13 mouse cellular contexts compared by ENCODE assay signal in the genomic region with DNA sequence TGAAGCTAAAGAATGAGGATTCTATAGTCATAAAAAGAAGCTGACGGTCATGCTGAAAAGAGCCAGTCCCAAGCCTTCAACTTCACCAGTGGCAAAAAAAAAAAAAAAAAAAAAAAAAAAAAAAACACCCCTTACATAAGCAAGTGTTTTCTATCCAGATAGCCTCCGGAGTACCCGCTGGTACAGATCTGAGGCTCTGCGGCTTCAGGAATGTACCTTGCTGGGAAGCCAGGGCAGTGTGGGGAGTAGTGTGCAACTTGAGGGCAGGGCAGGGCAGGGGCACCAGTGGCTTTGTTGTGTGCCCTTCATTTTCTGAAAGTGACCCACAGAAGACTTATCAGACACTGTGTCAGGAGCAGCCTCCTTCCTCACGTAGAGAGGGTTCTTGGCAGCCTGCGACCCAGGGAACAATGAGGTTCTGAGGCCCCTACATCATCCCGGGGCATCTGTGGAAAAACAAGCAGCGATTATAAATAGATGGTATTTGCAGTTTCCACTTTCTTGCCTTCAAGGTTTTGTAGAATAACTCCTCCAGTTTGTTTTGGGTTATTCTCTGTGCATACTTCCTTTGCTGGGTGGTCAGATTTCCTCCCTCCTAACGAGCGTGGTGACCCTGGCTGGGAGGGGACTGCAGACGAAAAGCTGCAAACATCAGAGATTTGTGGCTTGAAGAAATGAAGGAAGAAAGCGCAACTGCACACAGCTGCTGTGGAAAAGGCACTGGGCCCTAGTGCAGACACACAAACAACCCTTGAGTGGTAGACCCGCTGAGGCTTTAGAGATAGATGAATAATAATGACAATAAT. TPM values are rescaled to one million over a fixed set of nuclear protein-coding genes. Genes with fewer than 3 reads are reported as not detected.
A peak's percentile ranks its signal among the peaks of the same experiment; 100 is the strongest.
DNase-seq lines count a peak whose midpoint lies in the region; ATAC-seq lines count a peak whose summit lies in the region.
"Had no signal": no experiment of that assay in that cellular context is flagged by ENCODE, and none has a peak within 500 bp of the region (broad histone marks: within the 10 kb centered on the region; RNA-seq: fewer than 3 reads in every experiment).

No protein-coding gene starts in this region.

- no peak overlapping the region for H3K4me3 ChIP-seq in heart, embryonic 15.5 days
- no peak overlapping the region for H3K4me3 ChIP-seq in lung, embryonic 15.5 days
- no peak overlapping the region for H3K4me3 ChIP-seq in embryonic facial prominence, embryonic 13.5 days
- no peak overlapping the region for H3K4me3 ChIP-seq in forebrain, embryonic 15.5 days
- H3K4me3 ChIP-seq: liver, embryonic 13.5 days; midbrain, embryonic 10.5 days; neural tube, embryonic 12.5 days had no signal

- H3K4me1 ChIP-seq in heart, embryonic 15.5 days (replicated peaks): peaks cover 20% of the 10 kb centered on the region
- H3K4me1 ChIP-seq in lung, embryonic 15.5 days: peaks cover 35% of the 10 kb centered on the region
- peaks cover 54% of the 10 kb centered on the region for H3K4me1 ChIP-seq in embryonic facial prominence, embryonic 13.5 days
- H3K4me1 ChIP-seq in forebrain, embryonic 15.5 days: peaks cover 17% of the 10 kb centered on the region; the same call in 1 of the 2 replicates
- H3K4me1 ChIP-seq: liver, embryonic 13.5 days had no signal

- no peaks in the 10 kb centered on the region for H3K9me3 ChIP-seq in heart, embryonic 15.5 days (replicated peaks)
- H3K9me3 ChIP-seq in lung, embryonic 15.5 days: no peaks in the 10 kb centered on the region
- no peaks in the 10 kb centered on the region for H3K9me3 ChIP-seq in embryonic facial prominence, embryonic 13.5 days
- H3K9me3 ChIP-seq in forebrain, embryonic 15.5 days: no peaks in the 10 kb centered on the region
- H3K9me3 ChIP-seq: liver, embryonic 13.5 days; midbrain, embryonic 10.5 days; neural tube, embryonic 12.5 days had no signal

- H3K27ac ChIP-seq in heart, embryonic 15.5 days: peak overlapping the region; percentile 65
- H3K27ac ChIP-seq in lung, embryonic 15.5 days: peak overlapping the region; percentile 62
- H3K27ac ChIP-seq in embryonic facial prominence, embryonic 13.5 days: peak overlapping the region; percentile 55; the same call in 1 of the 2 replicates
- no peak overlapping the region for H3K27ac ChIP-seq in forebrain, embryonic 15.5 days (replicated peaks)
- H3K27ac ChIP-seq: liver, embryonic 13.5 days; neural tube, embryonic 12.5 days had no signal

- H3K36me3 ChIP-seq in heart, embryonic 15.5 days: no peaks in the 10 kb centered on the region
- H3K36me3 ChIP-seq in lung, embryonic 15.5 days: no peaks in the 10 kb centered on the region
- H3K36me3 ChIP-seq in embryonic facial prominence, embryonic 13.5 days: peaks cover 4% of the 10 kb centered on the region; the same call in 1 of the 2 replicates
- H3K36me3 ChIP-seq in forebrain, embryonic 15.5 days: no peaks in the 10 kb centered on the region
- H3K36me3 ChIP-seq: liver, embryonic 13.5 days; midbrain, embryonic 10.5 days; neural tube, embryonic 12.5 days had no signal

- H3K9ac ChIP-seq in heart, embryonic 15.5 days: no peak overlapping the region
- no peak overlapping the region for H3K9ac ChIP-seq in lung, embryonic 15.5 days
- H3K9ac ChIP-seq in embryonic facial prominence, embryonic 13.5 days: no peak overlapping the region
- H3K9ac ChIP-seq in forebrain, embryonic 15.5 days (replicated peaks): no peak overlapping the region
- H3K9ac ChIP-seq: liver, embryonic 13.5 days; neural tube, embryonic 12.5 days had no signal

- DNase-seq in heart, adult 9 months (ENCODE audit: low spot score in 2 of 2): no peak
- DNase-seq in lung, postnatal 25 days (ENCODE audit: low spot score): no peak
- DNase-seq in kidney, postnatal 10 days: peak; percentile 73
- DNase-seq in left cerebral cortex, postnatal 36 days (ENCODE audit: low spot score in 2 of 2): no peak
- DNase-seq: cerebellum, postnatal 14 days; liver, embryonic 13.5 days; thymus, postnatal 36 days had no signal

- H3K4me2 ChIP-seq in heart, embryonic 15.5 days: no peak overlapping the region
- no peak overlapping the region for H3K4me2 ChIP-seq in lung, embryonic 15.5 days
- no peak overlapping the region for H3K4me2 ChIP-seq in embryonic facial prominence, embryonic 13.5 days
- no peak overlapping the region for H3K4me2 ChIP-seq in forebrain, embryonic 15.5 days (replicated peaks)
- H3K4me2 ChIP-seq: liver, embryonic 13.5 days; neural tube, embryonic 12.5 days had no signal

- WGBS in heart, embryonic 15.5 days: 41% methylated on average over 13 of the region's 13 CpGs
- WGBS in lung, embryonic 15.5 days: 49% methylated on average over 13 of the region's 13 CpGs
- WGBS in embryonic facial prominence, embryonic 13.5 days: 39% methylated on average over 13 of the region's 13 CpGs
- 57% methylated on average over 13 of the region's 13 CpGs for WGBS in forebrain, embryonic 15.5 days

- ATAC-seq in heart, embryonic 15.5 days (replicated peaks; ENCODE audit: insufficient number of reproducible peaks, insufficient read depth, low FRiP score, low read depth): 0 out of 2 replicates have a peak, but pooled peaks have one; percentile 57
- no peak for ATAC-seq in lung, embryonic 15.5 days (ENCODE audit: borderline replicate concordance, extremely low read depth, low FRiP score, low TSS enrichment)
- no peak for ATAC-seq in embryonic facial prominence, embryonic 13.5 days (ENCODE audit: insufficient number of reproducible peaks, insufficient read depth, low FRiP score, low TSS enrichment, low read depth)
- ATAC-seq in forebrain, embryonic 15.5 days (replicated peaks): no peak

- intact Hi-C loops in left cerebral cortex, postnatal 36 days (cut with DNase I): no loop called here

- no peaks in the 10 kb centered on the region for H3K27me3 ChIP-seq in heart, embryonic 15.5 days
- H3K27me3 ChIP-seq in lung, embryonic 15.5 days: no peaks in the 10 kb centered on the region
- H3K27me3 ChIP-seq in embryonic facial prominence, embryonic 13.5 days: no peaks in the 10 kb centered on the region
- no peaks in the 10 kb centered on the region for H3K27me3 ChIP-seq in forebrain, embryonic 15.5 days
- H3K27me3 ChIP-seq: liver, embryonic 13.5 days; neural tube, embryonic 12.5 days had no signal

RNA-seq across cellular contexts. Expression of gene Nrp2, which starts 26.5 kb away (rescaled TPM):
- polyA plus RNA-seq in heart, embryonic 15.5 days (2015; fragmentation: Nextera tagmentation; extraction: Ambion mirVana): 7.5 and 8.7 TPM in 2 replicates
- 11.5 and 12.4 TPM in 2 replicates for polyA plus RNA-seq in lung, embryonic 15.5 days (2015; fragmentation: Nextera tagmentation; extraction: Ambion mirVana)
- 48.3 and 51.3 TPM in 2 replicates for polyA plus RNA-seq in embryonic facial prominence, embryonic 13.5 days (2015; fragmentation: Nextera tagmentation; extraction: Ambion mirVana)
- 10 to 100 TPM; 19.0 to 39.3 TPM for total RNA-seq in left cerebral cortex, postnatal 36 days (2021)
- polyA plus RNA-seq in forebrain, embryonic 15.5 days (2015; fragmentation: Nextera tagmentation; extraction: Ambion mirVana): 30.8 and 34.7 TPM in 2 replicates
